Mouse (Mus musculus) thymus, adult 2 months (tissue): ENCODE results near the gene A830031A19Rik.

Experiments
- CTCF ChIP-seq: fragments of 200-500 bp; IDR thresholded peaks from 2 replicates; pipeline ENCODE4 v1.5.1; 2012; ENCODE audit warnings: mild to moderate bottlenecking, control low read depth, low read length, moderate library complexity, borderline replicate concordance; ENCODE audit not compliant: control insufficient read depth, poor library complexity, insufficient read depth; ENCODE audit errors: extremely low read depth
- POLR2A ChIP-seq: fragments of 200-500 bp; IDR thresholded peaks from 2 replicates; pipeline ENCODE4 v1.6.1; 2012; ENCODE audit warnings: mild to moderate bottlenecking, low read length, control low read depth, moderate library complexity; ENCODE audit not compliant: control insufficient read depth, poor library complexity, insufficient read depth; ENCODE audit errors: extremely low read depth

DNA sequence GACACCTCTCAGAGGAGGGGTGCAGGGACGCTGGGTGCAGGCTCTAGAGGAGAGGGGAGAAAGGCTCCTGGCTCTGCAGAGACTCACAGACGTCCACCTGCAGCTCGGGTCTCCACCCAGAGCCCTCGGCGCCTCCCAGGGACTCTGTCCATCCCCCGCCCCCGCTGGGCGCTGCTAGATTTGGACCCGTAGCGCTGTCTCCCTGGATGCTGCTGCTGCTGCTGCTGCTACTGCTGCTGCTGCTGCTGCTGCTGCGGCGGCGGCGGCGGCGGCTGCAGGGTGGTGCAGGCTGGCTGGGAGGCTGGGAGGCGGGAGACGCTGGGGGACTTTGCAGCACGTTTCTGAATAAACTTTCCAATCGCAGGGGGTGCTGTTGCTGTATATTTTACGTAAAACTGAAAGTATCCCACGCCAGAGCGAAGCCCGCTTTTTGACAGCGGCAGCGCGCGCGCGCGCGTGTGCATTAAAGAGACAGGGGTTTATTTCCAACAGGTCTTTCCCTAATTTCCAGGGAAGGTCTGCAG is 1.3 kb upstream of the A830031A19Rik start:
- TF ChIP-seq CTCF, result 0 out of 2 replicates have a peak, but pooled peaks have one; percentile 30
- no peak for TF ChIP-seq POLR2A
